Mouse (Mus musculus) MEL (cell line): ENCODE data around the gene Zfp511. TPM values are rescaled to one million over a fixed set of nuclear protein-coding genes. Genes with fewer than 3 reads are reported as not detected.

ENCODE experiments used
- DNase-seq: peaks from one replicate; pipeline ENCODE4 v3.0.0; 2011; ENCODE audit warnings: low read depth, low spot score
- H3K27ac ChIP-seq: 2 replicates; pipeline ENCODE4 v1.5.1; 2012; ENCODE audit warnings: low read depth, mild to moderate bottlenecking, control low read depth, low read length, moderate library complexity; ENCODE audit not compliant: control insufficient read depth
- H3K27me3 ChIP-seq, 2 experiments: fragments of 150-350 bp in 1 of 2; sonication (generic) in 1 of 2; 2 replicates each; pipeline ENCODE4 v1.6.1; 2012; ENCODE audit warnings: low read length in 2 of 2, mild to moderate bottlenecking in 2 of 2, improper control_type of control experiment in 1 of 2, moderate library complexity in 1 of 2; ENCODE audit not compliant: insufficient read depth in 2 of 2, control insufficient read depth in 1 of 2
- H3K36me3 ChIP-seq, 2 experiments: 2 replicates each; pipeline ENCODE4 v1.6.1; 2012 to 2014; ENCODE audit warnings: low read length in 2 of 2, improper control_type of control experiment in 1 of 2, inconsistent platforms in 1 of 2, mild to moderate bottlenecking in 1 of 2; ENCODE audit not compliant: insufficient read depth in 2 of 2, control insufficient read depth in 1 of 2
- H3K4me1 ChIP-seq, 2 experiments: fragments of 150-350 bp in 1 of 2; sonication (generic) in 1 of 2; 2 replicates each; pipeline ENCODE4 v1.6.1; 2012; ENCODE audit warnings: low read length in 2 of 2, improper control_type of control experiment in 1 of 2, mild to moderate bottlenecking in 1 of 2; ENCODE audit not compliant: insufficient read depth in 2 of 2, control insufficient read depth in 1 of 2
- H3K4me3 ChIP-seq, 2 experiments: fragments of 150-350 bp in 1 of 2; sonication (generic) in 1 of 2; 2 replicates each; pipeline ENCODE4 v1.5.1; 2012; ENCODE audit warnings: low read depth in 2 of 2, low read length in 2 of 2, mild to moderate bottlenecking in 2 of 2, moderate library complexity in 2 of 2, control low read depth in 1 of 2, improper control_type of control experiment in 1 of 2; ENCODE audit not compliant: control insufficient read depth in 1 of 2, insufficient read depth in 1 of 2
- H3K79me2 ChIP-seq: 2 replicates; pipeline ENCODE4 v1.6.1; 2012; ENCODE audit warnings: mild to moderate bottlenecking, low read length, moderate library complexity; ENCODE audit not compliant: control insufficient read depth, poor library complexity, insufficient read depth
- H3K9ac ChIP-seq: 2 replicates; pipeline ENCODE4 v1.6.1; 2012; ENCODE audit warnings: low read depth, mild to moderate bottlenecking, control low read depth, low read length, moderate library complexity; ENCODE audit not compliant: control insufficient read depth, poor library complexity, severe bottlenecking
- H3K9me3 ChIP-seq: fragments of 150-350 bp; sonication (generic); replicated peaks from 2 replicates; pipeline ENCODE4 v1.6.1; 2012; ENCODE audit warnings: mild to moderate bottlenecking, low read length, improper control_type of control experiment, moderate library complexity; ENCODE audit not compliant: insufficient read depth
- BHLHE40 ChIP-seq: IDR thresholded peaks from 2 replicates; pipeline ENCODE4 v1.6.1; 2012; ENCODE audit warnings: low read depth, mild to moderate bottlenecking, inconsistent platforms, low read length, improper control_type of control experiment, borderline replicate concordance
- CHD2 ChIP-seq: IDR thresholded peaks from 2 replicates; pipeline ENCODE4 v1.6.1; 2011; ENCODE audit warnings: low read length, improper control_type of control experiment
- ETS1 ChIP-seq: IDR thresholded peaks from 2 replicates; pipeline ENCODE4 v1.6.1; 2012; ENCODE audit warnings: low read depth, mild to moderate bottlenecking, inconsistent platforms, low read length, improper control_type of control experiment, moderate library complexity
- GABPA ChIP-seq: IDR thresholded peaks from 2 replicates; pipeline ENCODE4 v1.6.1; 2012; ENCODE audit warnings: low read depth, mild to moderate bottlenecking, inconsistent platforms, low read length, improper control_type of control experiment, moderate library complexity
- JUND ChIP-seq: IDR thresholded peaks from 2 replicates; pipeline ENCODE4 v1.6.1; 2011; ENCODE audit warnings: low read depth, mild to moderate bottlenecking, improper control_type of control experiment, low read length
- KAT2A ChIP-seq: conservative IDR thresholded peaks from 2 replicates; pipeline ENCODE4 v1.6.1; 2012; ENCODE audit warnings: low read depth, low read length, improper control_type of control experiment, inconsistent platforms
- MAFK ChIP-seq: IDR thresholded peaks from 2 replicates; pipeline ENCODE4 v1.6.1; 2011; ENCODE audit warnings: low read depth, mild to moderate bottlenecking, low read length, improper control_type of control experiment, borderline replicate concordance
- MAX ChIP-seq: IDR thresholded peaks from 2 replicates; pipeline ENCODE4 v1.6.1; 2011; ENCODE audit warnings: low read length, improper control_type of control experiment
- MAZ ChIP-seq: IDR thresholded peaks from 2 replicates; pipeline ENCODE4 v1.6.1; 2012; ENCODE audit warnings: low read depth, mild to moderate bottlenecking, inconsistent platforms, low read length, improper control_type of control experiment
- MEF2A ChIP-seq: IDR thresholded peaks from 2 replicates; pipeline ENCODE4 v1.6.1; 2014; ENCODE audit warnings: low read depth, mild to moderate bottlenecking, inconsistent platforms, low read length, improper control_type of control experiment; ENCODE audit not compliant: poor library complexity, insufficient replicate concordance, severe bottlenecking; ENCODE audit errors: extremely low read depth
- MXI1 ChIP-seq: IDR thresholded peaks from 2 replicates; pipeline ENCODE4 v1.6.1; 2011; ENCODE audit warnings: mild to moderate bottlenecking, low read depth, low read length, improper control_type of control experiment
- MYC ChIP-seq: IDR thresholded peaks from 2 replicates; pipeline ENCODE4 v1.6.1; 2011; ENCODE audit warnings: low read depth, mild to moderate bottlenecking, low read length, improper control_type of control experiment, moderate library complexity
- NELFE ChIP-seq: IDR thresholded peaks from 2 replicates; pipeline ENCODE4 v1.6.1; 2011; ENCODE audit warnings: low read depth, low read length, improper control_type of control experiment
- NRF1 ChIP-seq: IDR thresholded peaks from 2 replicates; pipeline ENCODE4 v1.6.1; 2014; ENCODE audit warnings: low read depth, mild to moderate bottlenecking, inconsistent platforms, low read length, improper control_type of control experiment, moderate library complexity; ENCODE audit not compliant: poor library complexity, insufficient read depth, severe bottlenecking
- POLR2A ChIP-seq, 2 experiments: IDR thresholded peaks; 2 replicates each; pipeline ENCODE4 v1.6.1; 2011 to 2012; ENCODE audit warnings: low read length in 2 of 2, mild to moderate bottlenecking in 2 of 2, control low read depth in 1 of 2, improper control_type of control experiment in 1 of 2, low read depth in 1 of 2, moderate library complexity in 1 of 2; ENCODE audit not compliant: control insufficient read depth in 1 of 2, insufficient read depth in 1 of 2, poor library complexity in 1 of 2
- POLR2AphosphoS2 ChIP-seq: IDR thresholded peaks from 2 replicates; pipeline ENCODE4 v1.6.1; 2011; ENCODE audit warnings: low read length, improper control_type of control experiment
- POLR2AphosphoS5 ChIP-seq: IDR thresholded peaks from 2 replicates; pipeline ENCODE4 v1.6.1; 2012; ENCODE audit warnings: low read depth, borderline replicate concordance, mild to moderate bottlenecking, inconsistent platforms, low read length, moderate library complexity, mixed read lengths
- RAD21 ChIP-seq: IDR thresholded peaks from 2 replicates; pipeline ENCODE4 v1.6.1; 2011; ENCODE audit warnings: mild to moderate bottlenecking, low read depth, low read length, improper control_type of control experiment
- RCOR1 ChIP-seq: IDR thresholded peaks from 2 replicates; pipeline ENCODE4 v1.6.1; 2012; ENCODE audit warnings: low read depth, mild to moderate bottlenecking, inconsistent platforms, low read length, improper control_type of control experiment
- TAL1 ChIP-seq: IDR thresholded peaks from 2 replicates; pipeline ENCODE4 v1.6.1; 2012; ENCODE audit warnings: mild to moderate bottlenecking, inconsistent platforms, low read length, moderate library complexity, mixed read lengths
- TCF12 ChIP-seq: IDR thresholded peaks from 2 replicates; pipeline ENCODE4 v1.6.1; 2014; ENCODE audit warnings: low read depth, mild to moderate bottlenecking, inconsistent platforms, low read length, improper control_type of control experiment, moderate library complexity
- UBTF ChIP-seq: IDR thresholded peaks from 2 replicates; pipeline ENCODE4 v1.6.1; 2012; ENCODE audit warnings: low read depth, mild to moderate bottlenecking, inconsistent platforms, low read length, improper control_type of control experiment, moderate library complexity, borderline replicate concordance; ENCODE audit not compliant: insufficient read depth
- USF1 ChIP-seq: IDR thresholded peaks from 2 replicates; pipeline ENCODE4 v1.6.1; 2014; ENCODE audit warnings: low read depth, mild to moderate bottlenecking, inconsistent platforms, low read length, improper control_type of control experiment, moderate library complexity
- ZC3H11A ChIP-seq: IDR thresholded peaks from 2 replicates; pipeline ENCODE4 v1.6.1; 2012; ENCODE audit warnings: low read depth, mild to moderate bottlenecking, inconsistent platforms, low read length, improper control_type of control experiment
- ZKSCAN1 ChIP-seq: IDR thresholded peaks from 2 replicates; pipeline ENCODE4 v1.6.1; 2012; ENCODE audit warnings: low read depth, mild to moderate bottlenecking, inconsistent platforms, low read length, improper control_type of control experiment, moderate library complexity
- ZMIZ1 ChIP-seq: IDR thresholded peaks from 2 replicates; pipeline ENCODE4 v1.6.1; 2012; ENCODE audit warnings: low read depth, mild to moderate bottlenecking, inconsistent platforms, low read length, improper control_type of control experiment, moderate library complexity
- ZNF384 ChIP-seq: IDR thresholded peaks from 2 replicates; pipeline ENCODE4 v1.6.1; 2012; ENCODE audit warnings: low read depth, mild to moderate bottlenecking, inconsistent platforms, low read length, improper control_type of control experiment
- polyA plus RNA-seq, 2 experiments: library from polyadenylated mRNA; stranded (reverse) in 1 of 2; unstranded in 1 of 2; fragments of >175 nt in 1 of 2; fragments of >200 nt in 1 of 2; gene quantifications; 2 replicates each; pipeline versions ENCODE4 v1.2.1 to v1.2.4; 2012; ENCODE audit warnings: low replicate concordance in 2 of 2, low read depth in 1 of 2; ENCODE audit not compliant: insufficient read length in 2 of 2, insufficient read depth in 1 of 2, missing spikeins in 1 of 2
- total RNA-seq: library from RNA; depleted of rRNA; stranded (reverse); fragments of 300-350 nt; gene quantifications from 2 replicates; pipeline ENCODE4 v1.2.3, GENCODE M21; 2012

The Zfp511 gene
- total and polyA plus RNA-seq, 3 experiments = 35.6 to 51.5 TPM; not detected in 1

- H3K27ac ChIP-seq = no peak overlapping the region
- H3K36me3 ChIP-seq = peaks cover 0 to 7% of the 10 kb centered on the region in 2 experiments; a peak in 1 of 4 replicates
- no peaks in the 10 kb centered on the region for H3K79me2 ChIP-seq
- TF ChIP-seq GABPA = no peak
- TF ChIP-seq MEF2A = no peak
- TF ChIP-seq JUND = no peak
- TF ChIP-seq ZNF384 = no peak
- no peak for TF ChIP-seq KAT2A
- no peak for TF ChIP-seq UBTF
- no peak for TF ChIP-seq TAL1
- no peak for TF ChIP-seq NRF1
- TF ChIP-seq POLR2A (IDR thresholded peaks at IDR 0.05; ENCODE audit: control insufficient read depth in 1 of 2, insufficient read depth in 1 of 2, low read depth in 1 of 2, low read length in 2 of 2, poor library complexity in 1 of 2) = no peak
- no peak for TF ChIP-seq MXI1
- TF ChIP-seq POLR2AphosphoS5 = no peak
- no peak for TF ChIP-seq MAX
- TF ChIP-seq CHD2 = no peak
- TF ChIP-seq ETS1 = no peak
- TF ChIP-seq RAD21 = no peak
- TF ChIP-seq MAFK = no peak
- no peak for TF ChIP-seq POLR2AphosphoS2
- TF ChIP-seq RCOR1 = no peak
- H3K4me3 ChIP-seq = no peak overlapping the region
- no peaks in the 10 kb centered on the region for H3K4me1 ChIP-seq
- no peaks in the 10 kb centered on the region for H3K27me3 ChIP-seq
- no peaks in the 10 kb centered on the region for H3K9me3 ChIP-seq
- DNase-seq = no peak
- H3K9ac ChIP-seq = no peak overlapping the region
Measured at GRCm38 (mm10) chr7:140007781-140008180, 28.4 kb upstream of the Zfp511 start.

GRCm38 (mm10) chr7:140011336-140011735, 24.9 kb upstream of the Zfp511 start:
- no peak for DNase-seq

More at GRCm38 (mm10) chr7:140011336-140011735, 24.9 kb upstream of the Zfp511 start:
- peaks cover 0 to 7% of the 10 kb centered on the region in 2 experiments; a peak in 1 of 4 replicates for H3K36me3 ChIP-seq
- TF ChIP-seq ZKSCAN1 (no peak), NELFE (no peak), USF1 (no peak), MYC (no peak), BHLHE40 (no peak), UBTF (no peak), TAL1 (no peak), MAZ (no peak), ZMIZ1 (no peak), GABPA (no peak), TCF12 (no peak), ZNF384 (no peak), ZC3H11A (no peak), POLR2AphosphoS2 (no peak)
- no peaks in the 10 kb centered on the region for H3K9me3 ChIP-seq
- no peak overlapping the region for H3K9ac ChIP-seq
- H3K4me3 ChIP-seq = no peak overlapping the region
- no peaks in the 10 kb centered on the region for H3K4me1 ChIP-seq
- H3K27ac ChIP-seq = no peak overlapping the region; the same call in 1 of the 2 replicates
- H3K79me2 ChIP-seq = no peaks in the 10 kb centered on the region
- H3K27me3 ChIP-seq = no peaks in the 10 kb centered on the region
